Comparison of ENCODE assay signal across 13 mouse cellular contexts in the genomic region with DNA sequence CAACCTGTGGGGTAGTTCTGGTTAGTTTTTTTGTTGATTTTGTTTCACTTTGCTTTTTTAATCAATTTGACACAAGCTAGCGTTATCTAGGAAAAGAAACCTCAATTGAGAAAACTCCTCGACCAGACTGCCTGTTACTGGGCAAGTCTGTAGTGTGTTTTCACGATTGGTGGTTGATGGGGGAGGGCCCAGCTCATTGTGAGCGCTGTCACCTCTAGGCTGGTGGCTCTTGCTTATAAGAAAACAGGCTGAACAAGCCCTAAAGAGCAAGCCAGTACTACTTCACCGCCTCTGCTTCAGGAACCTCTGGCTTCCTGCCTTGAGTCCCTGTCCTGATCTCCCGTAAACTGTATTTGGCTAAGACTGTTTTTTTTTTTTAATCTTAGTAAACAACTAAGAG. TPM values are rescaled to one million over a fixed set of nuclear protein-coding genes. Genes with fewer than 3 reads are reported as not detected.
DNase-seq lines count a peak whose midpoint lies in the region; ATAC-seq lines count a peak whose summit lies in the region.
"Had no signal": no experiment of that assay in that cellular context is flagged by ENCODE, and none has a peak within 500 bp of the region (broad histone marks: within the 10 kb centered on the region; RNA-seq: fewer than 3 reads in every experiment).

No protein-coding gene starts in this region.

- ATAC-seq in megakaryocyte, adult 5-6 weeks (ENCODE audit: poor library complexity, severe bottlenecking), result no peak
- ATAC-seq in stomach, embryonic 16.5 days (ENCODE audit: insufficient read depth, low FRiP score), result peak; percentile 68; the same call in 1 of the 2 replicates

- no peaks in the 10 kb centered on the region for H3K36me3 ChIP-seq in megakaryocyte, embryonic 14.5 days (replicated peaks; ENCODE audit: low read length)
- H3K36me3 ChIP-seq in stomach, embryonic 16.5 days (ENCODE audit: control insufficient read depth, insufficient read depth, low read length), result no peaks in the 10 kb centered on the region
- H3K36me3 ChIP-seq: limb, embryonic 15.5 days had no signal

- DNase-seq in embryo, embryonic 11 days, result peak; percentile 49
- peak; percentile 52 for DNase-seq in induced T-regulatory cell, adult 2 months (ENCODE audit: low read depth)
- no peak for DNase-seq in heart, adult 9 months (ENCODE audit: low spot score in 2 of 2)
- no peak for DNase-seq in layer of hippocampus, postnatal 14 days (ENCODE audit: low spot score in 2 of 2)
- DNase-seq: adrenal gland, adult 2 months; cerebellum, adult 9-11 months; heart, postnatal 10 days; thymus, postnatal 14 days had no signal

- no peak overlapping the region for H3K9ac ChIP-seq in stomach, embryonic 16.5 days (ENCODE audit: low read length)
- H3K9ac ChIP-seq: limb, embryonic 15.5 days had no signal

- peaks cover 3% of the 10 kb centered on the region for H3K4me1 ChIP-seq in megakaryocyte, embryonic 14.5 days
- H3K4me1 ChIP-seq in stomach, embryonic 16.5 days (ENCODE audit: control insufficient read depth, insufficient read depth, low read length), result no peaks in the 10 kb centered on the region; the same call in 1 of the 2 replicates
- H3K4me1 ChIP-seq: limb, embryonic 15.5 days had no signal

- H3K27ac ChIP-seq in stomach, embryonic 16.5 days (ENCODE audit: low read length), result 0 out of 2 replicates have a peak overlapping the region, but pooled peaks have one; percentile 8
- H3K27ac ChIP-seq: limb, embryonic 15.5 days had no signal

- H3K4me3 ChIP-seq in megakaryocyte, embryonic 14.5 days (replicated peaks), result peak overlapping the region; percentile 56
- no peak overlapping the region for H3K4me3 ChIP-seq in stomach, embryonic 16.5 days (replicated peaks; ENCODE audit: low read length)
- H3K4me3 ChIP-seq: limb, embryonic 15.5 days had no signal

- peaks cover 1% of the 10 kb centered on the region for H3K27me3 ChIP-seq in megakaryocyte, embryonic 14.5 days (replicated peaks)
- no peaks in the 10 kb centered on the region for H3K27me3 ChIP-seq in stomach, embryonic 16.5 days (ENCODE audit: control insufficient read depth, insufficient read depth, low read length)
- H3K27me3 ChIP-seq: limb, embryonic 15.5 days had no signal

- H3K9me3 ChIP-seq in megakaryocyte, embryonic 14.5 days, result no peaks in the 10 kb centered on the region
- H3K9me3 ChIP-seq in stomach, embryonic 16.5 days (replicated peaks; ENCODE audit: control insufficient read depth, low read length), result no peaks in the 10 kb centered on the region
- H3K9me3 ChIP-seq: limb, embryonic 15.5 days had no signal

- WGBS in stomach, embryonic 16.5 days, result 15% methylated on average over 6 of the region's 6 CpGs

- no peak overlapping the region for H3K4me2 ChIP-seq in stomach, embryonic 16.5 days (ENCODE audit: low read depth, low read length)
- H3K4me2 ChIP-seq: limb, embryonic 15.5 days had no signal

RNA-seq across cellular contexts. Expression of a gene that starts 40.7 kb away (rescaled TPM):
- polyA plus RNA-seq in megakaryocyte, embryonic 14.5 days (2012; ENCODE audit: insufficient read depth, low replicate concordance), result not detected in 2 replicates
- total RNA-seq in megakaryocyte, adult 5-6 weeks (2015), result not detected in 2 replicates
- total RNA-seq in megakaryocyte, adult 5-6 weeks (2017), result not detected in 2 replicates
- polyA plus RNA-seq in stomach, embryonic 16.5 days (2015; fragmentation: Nextera tagmentation; extraction: Ambion mirVana), result 13.6 and 18.1 TPM in 2 replicates
- total RNA-seq in layer of hippocampus, postnatal 14 days (2021), result not detected
- total RNA-seq: ES-E14; heart, postnatal 10 days had no signal

Comparison
In these comparisons a context has a peak if more than half of its experiments do, and no peak if none do; other contexts are left out.
1. DNase-seq: peak in embryo, embryonic 11 days (single experiment) and induced T-regulatory cell, adult 2 months (single experiment); none in heart, adult 9 months (0 of 2) and layer of hippocampus, postnatal 14 days (0 of 2).